Comparison of ENCODE assay signal across 8 mouse cellular contexts in genomic region chr4:133494432-133494831, GRCm38 (mm10). TPM values are rescaled to one million over a fixed set of nuclear protein-coding genes. Genes with fewer than 3 reads are reported as not detected.
A peak's percentile ranks its signal among the peaks of the same experiment; 100 is the strongest.
DNase-seq lines count a peak whose midpoint lies in the region; ATAC-seq and TF ChIP-seq lines count a peak whose summit lies in the region.

No protein-coding gene starts in this region.

- H3K4me3 ChIP-seq in hindbrain, postnatal 0 days (ENCODE audit: low read length) = peak overlapping the region; percentile 19; the same call in 1 of the 2 replicates

- no peak overlapping the region for H3K9ac ChIP-seq in hindbrain, postnatal 0 days (replicated peaks; ENCODE audit: low read length)

- TF ChIP-seq CTCF in hindbrain, postnatal 0 days (IDR thresholded peaks at IDR 0.05; ENCODE audit: low read depth) = peak; percentile 88

- 2% methylated on average over 12 of the region's 12 CpGs for WGBS in hindbrain, postnatal 0 days

- no peaks in the 10 kb centered on the region for H3K9me3 ChIP-seq in hindbrain, postnatal 0 days (ENCODE audit: low read length)

- H3K4me2 ChIP-seq in hindbrain, postnatal 0 days (ENCODE audit: low read depth, low read length) = peak overlapping the region; percentile 57

- peaks cover 9% of the 10 kb centered on the region; the same call in 1 of the 2 replicates for H3K27me3 ChIP-seq in hindbrain, postnatal 0 days (ENCODE audit: insufficient read depth, low read length)

- peak; percentile 83 for DNase-seq in T-cell, adult 2 months (ENCODE audit: low spot score)
- peak; percentile 89 to 90 for DNase-seq in cerebellum, postnatal 36 days
- peak; percentile 81 for DNase-seq in gastrocnemius, adult 8-10 months (ENCODE audit: low spot score in 2 of 2)
- peak; percentile 89 for DNase-seq in hindbrain, postnatal 0 days (ENCODE audit: low spot score)
- peak; percentile 57 for DNase-seq in left cerebral cortex, adult 11 months (ENCODE audit: low spot score)
- peak; percentile 85 to 94 for DNase-seq in lung, postnatal 4 days
- DNase-seq in retina, embryonic 14.5 days (ENCODE audit: low spot score) = peak; percentile 94
- peak; percentile 81 to 87 for DNase-seq in thymus, postnatal 36 days

- no peak for ATAC-seq in hindbrain, postnatal 0 days

- no peak overlapping the region for H3K27ac ChIP-seq in hindbrain, postnatal 0 days

- H3K36me3 ChIP-seq in hindbrain, postnatal 0 days (ENCODE audit: insufficient read depth, low read length) = no peaks in the 10 kb centered on the region

- 0 out of 2 replicates have a peak, but pooled peaks cover 3% of the 10 kb centered on the region for H3K4me1 ChIP-seq in hindbrain, postnatal 0 days (ENCODE audit: insufficient read depth, low read length)

RNA-seq across cellular contexts. Expression of gene Trnp1, which starts 3.9 kb away (rescaled TPM):
- total RNA-seq in gastrocnemius, adult 8-10 months (2022) = 1 to 10 TPM in 1 of 4 experiments, under 1 TPM in 3; 0.41 to 1.4 (median 0.81) TPM
- 48.1 and 54.5 TPM in 2 replicates for total RNA-seq in hindbrain, postnatal 0 days (2014; rRNA removed)
- 20.9 and 22.0 TPM in 2 replicates for polyA plus RNA-seq in hindbrain, postnatal 0 days (2015; fragmentation: Nextera tagmentation; extraction: Ambion mirVana)

RNA-seq across cellular contexts. Expression of gene Tent5b, which starts 14.5 kb away (rescaled TPM):
- total RNA-seq in gastrocnemius, adult 8-10 months (2022) = under 1 TPM; 0.41 to 0.87 (median 0.69) TPM
- 1.3 and 3.6 TPM in 2 replicates for total RNA-seq in hindbrain, postnatal 0 days (2014; rRNA removed)
- polyA plus RNA-seq in hindbrain, postnatal 0 days (2015; fragmentation: Nextera tagmentation; extraction: Ambion mirVana) = 0.49 and 0.55 TPM in 2 replicates

RNA-seq across cellular contexts. Expression of gene Kdf1, which starts 24.3 kb away (rescaled TPM):
- total RNA-seq in gastrocnemius, adult 8-10 months (2022) = not detected
- total RNA-seq in hindbrain, postnatal 0 days (2014; rRNA removed) = 0.11 and 0.26 TPM in 2 replicates
- 0.53 and 0.60 TPM in 2 replicates for polyA plus RNA-seq in hindbrain, postnatal 0 days (2015; fragmentation: Nextera tagmentation; extraction: Ambion mirVana)

RNA-seq across cellular contexts. Expression of gene Nudc, which starts 51.4 kb away (rescaled TPM):
- total RNA-seq in gastrocnemius, adult 8-10 months (2022) = 10 to 100 TPM; 43.8 to 51.1 (median 47.0) TPM
- total RNA-seq in hindbrain, postnatal 0 days (2014; rRNA removed) = 54.1 and 70.4 TPM in 2 replicates
- polyA plus RNA-seq in hindbrain, postnatal 0 days (2015; fragmentation: Nextera tagmentation; extraction: Ambion mirVana) = 265 and 272 TPM in 2 replicates

RNA-seq across cellular contexts. Expression of gene Nr0b2, which starts 58.7 kb away (rescaled TPM):
- under 1 TPM in 1 of 4 experiments, not detected in 3; 0.34 TPM for total RNA-seq in gastrocnemius, adult 8-10 months (2022)
- total RNA-seq in hindbrain, postnatal 0 days (2014; rRNA removed) = 0.47 TPM in 1 of 2 replicates, not detected in the other
- 0.21 and 0.26 TPM in 2 replicates for polyA plus RNA-seq in hindbrain, postnatal 0 days (2015; fragmentation: Nextera tagmentation; extraction: Ambion mirVana)

Comparison
In these comparisons a context has a peak if more than half of its experiments do, and no peak if none do; other contexts are left out.
1. RNA of gene Trnp1, which starts 3.9 kb away (total RNA-seq): 48.1 to 54.5 TPM in hindbrain, postnatal 0 days; 0.41 to 1.4 TPM in gastrocnemius, adult 8-10 months; every median in the first group is over 10 times any median in the second.
2. Peak in every context shown above with its lines, with median percentiles within 50 percentile points of each other: DNase-seq.